Mouse (Mus musculus) gastrocnemius, postnatal 10 days (tissue): ENCODE data around the gene Cyth3. TPM values are rescaled to one million over a fixed set of nuclear protein-coding genes. Genes with fewer than 3 reads are reported as not detected.

ENCODE experiments used
- DNase-seq: peaks from one replicate; pipeline ENCODE4 v3.0.0; 2021; ENCODE audit warnings: mixed read lengths
- total RNA-seq, 2 experiments: library from RNA; stranded (reverse); gene quantifications; 2 replicates each; pipeline ENCODE4 v1.2.3; 2021

Cyth3 gene
- total RNA-seq, 2 experiments from 2014 or later: 39.9 to 51.8 TPM

GRCm38 (mm10) chr5:143616116-143616515 lies 6.1 kb upstream of the Cyth3 start:
- DNase-seq: no peak

GRCm38 (mm10) chr5:143616657-143617329 lies 5.5 kb upstream of the Cyth3 start:
- DNase-seq: no peak

GRCm38 (mm10) chr5:143617487-143618209 lies 4.6 kb upstream of the Cyth3 start:
- no peak for DNase-seq

- DNase-seq: no peak
Measured at GRCm38 (mm10) chr5:143618585-143618984, 3.7 kb upstream of the Cyth3 start.

GRCm38 (mm10) chr5:143620196-143620595 lies 2.1 kb upstream of the Cyth3 start:
- no peak for DNase-seq

- DNase-seq: peak; percentile 54
Measured at GRCm38 (mm10) chr5:143620941-143621340, 1.3 kb upstream of the Cyth3 start.

GRCm38 (mm10) chr5:143622623-143623150 lies 440 bp downstream of the Cyth3 start:
- no peak for DNase-seq

GRCm38 (mm10) chr5:143623356-143624295 lies 1.4 kb downstream of the Cyth3 start:
- DNase-seq: no peak

- DNase-seq: no peak
Measured at GRCm38 (mm10) chr5:143624449-143624848, 2.2 kb downstream of the Cyth3 start.

- DNase-seq: no peak
Measured at GRCm38 (mm10) chr5:143625497-143625896, 3.2 kb downstream of the Cyth3 start.

GRCm38 (mm10) chr5:143625940-143626588 lies 3.8 kb downstream of the Cyth3 start:
- DNase-seq: no peak

- no peak for DNase-seq
Measured at GRCm38 (mm10) chr5:143627507-143627906, 5.3 kb downstream of the Cyth3 start.

GRCm38 (mm10) chr5:143627926-143628325 lies 5.7 kb downstream of the Cyth3 start:
- no peak for DNase-seq

GRCm38 (mm10) chr5:143629686-143630085 lies 7.4 kb downstream of the Cyth3 start:
- DNase-seq: no peak

GRCm38 (mm10) chr5:143630214-143630613 lies 8.0 kb downstream of the Cyth3 start:
- no peak for DNase-seq

GRCm38 (mm10) chr5:143630738-143631137 lies 8.5 kb downstream of the Cyth3 start:
- no peak for DNase-seq

- no peak for DNase-seq
Measured at GRCm38 (mm10) chr5:143631559-143631958, 9.3 kb downstream of the Cyth3 start.

- no peak for DNase-seq
Measured at GRCm38 (mm10) chr5:143632674-143633557, 10.7 kb downstream of the Cyth3 start.

GRCm38 (mm10) chr5:143633558-143633871 lies 11.3 kb downstream of the Cyth3 start:
- no peak for DNase-seq

- DNase-seq: no peak
Measured at GRCm38 (mm10) chr5:143633877-143634276, 11.6 kb downstream of the Cyth3 start.

GRCm38 (mm10) chr5:143634550-143635112 lies 12.4 kb downstream of the Cyth3 start:
- no peak for DNase-seq
